Mouse (Mus musculus) forebrain, embryonic 13.5 days (tissue): ENCODE measurements around the gene Ptpra. TPM values are rescaled to one million over a fixed set of nuclear protein-coding genes. Genes with fewer than 3 reads are reported as not detected.
A peak's percentile ranks its signal among the peaks of the same experiment; 100 is the strongest.
"Not testable (repeated sequence)": the region's sequence is repeated elsewhere in the genome, so short reads cannot be mapped to it uniquely, and the experiment has no call there.

Experiments used
- ATAC-seq: fragments of 200-750 bp; cut with Nextera tagmentation; 2 replicates; pipeline ENCODE4 v1.8.0; 2017
- H3K27ac ChIP-seq: fragments of 300-500 bp; sonication (generic); 2 replicates; pipeline ENCODE4 v1.5.1; 2015; ENCODE audit warnings: inconsistent platforms, mild to moderate bottlenecking, moderate library complexity
- H3K27me3 ChIP-seq: fragments of 300-500 bp; sonication (generic); 2 replicates; pipeline ENCODE4 v1.6.1; 2015; ENCODE audit warnings: mild to moderate bottlenecking, inconsistent platforms
- H3K36me3 ChIP-seq: fragments of 300-500 bp; sonication (generic); 2 replicates; pipeline ENCODE4 v1.6.1; 2015; ENCODE audit warnings: mild to moderate bottlenecking, inconsistent platforms; ENCODE audit not compliant: poor library complexity, severe bottlenecking
- H3K4me1 ChIP-seq: fragments of 300-500 bp; sonication (generic); 2 replicates; pipeline ENCODE4 v1.6.1; 2015; ENCODE audit warnings: inconsistent platforms
- H3K4me2 ChIP-seq: fragments of 300-500 bp; sonication (generic); 2 replicates; pipeline ENCODE4 v1.6.1; 2015; ENCODE audit warnings: inconsistent platforms, mild to moderate bottlenecking, moderate library complexity
- H3K4me3 ChIP-seq: fragments of 300-500 bp; sonication (generic); 2 replicates; pipeline ENCODE4 v1.5.1; 2015; ENCODE audit warnings: mild to moderate bottlenecking, inconsistent platforms
- H3K9ac ChIP-seq: fragments of 300-500 bp; sonication (generic); 2 replicates; pipeline ENCODE4 v1.6.1; 2015; ENCODE audit warnings: mild to moderate bottlenecking, inconsistent platforms
- H3K9me3 ChIP-seq: fragments of 300-500 bp; sonication (generic); replicated peaks from 2 replicates; pipeline ENCODE4 v1.6.1; 2016; ENCODE audit warnings: inconsistent platforms
- WGBS: fragments of 180-500 bp; shearing (Covaris S2); methylation state at CpG from one replicate; pipeline ENCODE4 v1.1.7; 2015; 5-methylcytosine and 5-hydroxymethylcytosine counted together
- polyA plus RNA-seq: library from polyadenylated mRNA; unstranded; fragments of >200 nt; fragmentation: Nextera tagmentation; extraction: Ambion mirVana; gene quantifications from 2 replicates; pipeline ENCODE4 v1.2.1, GENCODE M21; 2015

Ptpra gene
- polyA plus RNA-seq, 1 experiment from 2014 or later: 120 TPM

DNA sequence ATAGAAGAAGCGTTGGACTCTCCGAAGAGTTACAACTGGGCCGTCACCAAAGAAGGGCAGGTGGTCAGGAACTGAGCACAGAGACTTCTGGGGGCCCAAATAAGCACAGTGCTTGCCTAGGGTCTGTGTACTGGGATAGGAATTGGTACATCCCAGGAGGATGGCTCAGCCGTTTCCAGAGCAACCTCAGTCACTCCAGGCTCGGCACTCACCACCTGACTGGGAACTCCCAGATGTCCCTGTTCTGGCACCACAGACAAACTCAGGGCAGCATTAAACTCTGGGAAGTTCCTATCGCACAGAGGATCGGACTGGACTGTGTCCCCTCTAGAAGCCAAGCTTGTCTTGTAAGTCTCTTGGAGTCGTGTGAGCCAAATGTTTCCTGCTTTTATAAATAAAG, 114.9 kb downstream of the Ptpra start:
- peak overlapping the region; percentile 77; the same call in 1 of the 2 replicates for H3K4me3 ChIP-seq
- peak overlapping the region; percentile 94 for H3K4me2 ChIP-seq
- ATAC-seq: no peak
- peak overlapping the region; percentile 90 for H3K9ac ChIP-seq
- H3K4me1 ChIP-seq: peaks cover 22% of the 10 kb centered on the region
- peaks cover 22% of the 10 kb centered on the region for H3K36me3 ChIP-seq
- WGBS: 84% methylated on average over 8 of the region's 8 CpGs
- no peak overlapping the region for H3K27ac ChIP-seq
- H3K27me3 ChIP-seq: no peaks in the 10 kb centered on the region
- H3K9me3 ChIP-seq: no peaks in the 10 kb centered on the region

DNA sequence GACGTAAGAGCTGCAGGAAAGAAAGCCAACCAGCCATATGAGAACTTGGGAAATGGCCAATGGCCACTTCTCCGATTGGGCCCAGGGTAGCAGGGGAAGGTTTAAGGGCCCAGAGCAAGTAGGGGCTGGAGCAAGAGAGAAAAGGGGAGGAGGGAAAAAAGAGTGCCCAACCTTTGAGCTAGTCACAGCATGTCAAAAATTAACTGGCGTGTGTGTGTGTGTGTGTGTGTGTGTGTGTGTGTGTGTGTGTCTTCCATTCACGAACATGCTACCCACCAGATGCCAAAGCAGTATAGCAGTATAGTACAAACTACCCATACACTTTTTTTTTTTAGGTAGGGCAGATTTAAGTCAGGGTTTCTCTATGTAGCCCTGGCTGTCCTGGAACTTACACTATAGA, 118.8 kb downstream of the Ptpra start:
- ATAC-seq: no peak

DNA sequence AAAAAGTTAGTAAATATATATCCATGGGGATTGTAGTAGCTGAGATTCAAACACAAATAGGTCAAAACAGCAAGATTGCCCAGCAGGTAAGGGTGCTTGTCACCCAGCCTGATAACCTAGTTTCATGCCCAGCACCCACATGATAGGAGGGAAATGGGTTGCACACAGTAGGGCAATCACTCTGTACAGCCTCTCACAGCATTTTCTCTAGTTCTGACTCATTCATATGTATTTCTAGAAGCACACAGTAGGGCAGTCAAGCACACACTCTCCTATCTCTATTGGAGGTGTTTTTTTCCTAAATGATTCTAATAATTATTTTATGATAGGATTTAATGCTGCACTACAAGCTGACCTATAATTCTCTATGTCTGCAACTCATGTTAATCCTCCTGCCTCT, 119.8 kb downstream of the Ptpra start:
- Histone ChIP-seq H3K9me3 (no peaks in the 10 kb centered on the region), H3K9ac (no peak overlapping the region), H3K4me3 (no peak overlapping the region), H3K4me1 (peaks cover 6% of the 10 kb centered on the region), H3K27me3 (peaks cover 5% of the 10 kb centered on the region), H3K27ac (no peak overlapping the region), H3K4me2 (no peak overlapping the region), H3K36me3 (peaks cover 20% of the 10 kb centered on the region)
- ATAC-seq: no peak

More for the DNA sequence above, 118.8 kb downstream of the Ptpra start:
- Histone ChIP-seq H3K4me2 (no peak overlapping the region), H3K4me3 (no peak overlapping the region), H3K27me3 (no peaks in the 10 kb centered on the region), H3K9me3 (no peaks in the 10 kb centered on the region), H3K9ac (no peak overlapping the region), H3K4me1 (peaks cover 15% of the 10 kb centered on the region), H3K27ac (no peak overlapping the region), H3K36me3 (peaks cover 20% of the 10 kb centered on the region)
- 80% methylated on average over 4 of the region's 4 CpGs for WGBS

DNA sequence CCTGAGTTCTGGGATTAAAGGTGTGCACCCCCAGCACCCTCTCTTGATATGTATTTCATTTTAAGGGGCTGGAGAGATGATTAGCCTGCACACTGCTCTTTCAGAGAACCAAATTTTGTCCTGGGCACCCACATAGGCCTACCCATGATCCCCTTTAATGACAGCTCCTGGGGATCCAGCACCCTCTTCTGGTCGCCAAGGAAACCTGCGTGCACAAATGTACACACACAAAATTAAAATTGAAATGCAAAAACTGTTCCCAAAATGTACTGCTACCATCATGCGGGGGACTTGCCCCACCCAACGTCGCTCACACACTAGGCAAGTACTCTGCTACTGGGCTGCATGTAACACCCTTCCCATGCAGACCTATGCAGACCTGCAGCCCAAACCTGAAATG, 124.9 kb downstream of the Ptpra start:
- H3K9me3 ChIP-seq: no peaks in the 10 kb centered on the region
- H3K4me3 ChIP-seq: no peak overlapping the region
- H3K4me1 ChIP-seq: peaks cover 16% of the 10 kb centered on the region
- 85% methylated on average over 5 of the region's 5 CpGs for WGBS
- no peak overlapping the region for H3K9ac ChIP-seq
- H3K27me3 ChIP-seq: peaks cover 55% of the 10 kb centered on the region
- no peak overlapping the region for H3K27ac ChIP-seq
- H3K4me2 ChIP-seq: no peak overlapping the region
- H3K36me3 ChIP-seq: no peaks in the 10 kb centered on the region
- no peak for ATAC-seq

DNA sequence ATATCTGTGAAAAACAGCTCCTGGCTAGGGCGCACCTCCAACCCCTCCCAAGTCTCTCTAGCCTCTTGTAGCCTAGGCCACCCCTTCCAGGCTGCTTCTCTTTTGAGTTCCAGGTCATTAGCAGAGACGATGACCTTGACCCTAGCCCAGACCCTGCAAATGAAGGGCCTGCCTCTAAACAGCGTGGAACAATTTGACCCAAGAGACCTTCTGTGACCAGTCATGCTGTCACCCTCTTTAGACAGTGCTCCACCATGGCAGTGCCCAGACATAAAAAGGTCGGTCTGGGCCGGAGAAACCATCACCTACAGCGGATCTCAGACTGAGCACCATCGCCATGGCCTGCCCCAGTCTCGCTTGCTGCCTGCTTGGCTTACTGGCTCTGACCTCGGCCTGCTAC, 125.8 kb downstream of the Ptpra start, which contains the start of gene Oxt:
Gene Oxt (plus strand): TSS at position 301 of the 400 bp plus-strand sequence.
- no peak for ATAC-seq
- Histone ChIP-seq H3K27me3 (peaks cover 64% of the 10 kb centered on the region), H3K4me1 (peaks cover 24% of the 10 kb centered on the region), H3K27ac (no peak within 1 kb of the TSS), H3K4me2 (peak within 1 kb of the TSS; percentile 54), H3K36me3 (no peaks in the 10 kb centered on the region), H3K9me3 (no peaks in the 10 kb centered on the region), H3K4me3 (peak within 1 kb of the TSS; percentile 29), H3K9ac (peak within 1 kb of the TSS; percentile 39)
- 47% methylated on average over 9 of the region's 9 CpGs for WGBS

DNA sequence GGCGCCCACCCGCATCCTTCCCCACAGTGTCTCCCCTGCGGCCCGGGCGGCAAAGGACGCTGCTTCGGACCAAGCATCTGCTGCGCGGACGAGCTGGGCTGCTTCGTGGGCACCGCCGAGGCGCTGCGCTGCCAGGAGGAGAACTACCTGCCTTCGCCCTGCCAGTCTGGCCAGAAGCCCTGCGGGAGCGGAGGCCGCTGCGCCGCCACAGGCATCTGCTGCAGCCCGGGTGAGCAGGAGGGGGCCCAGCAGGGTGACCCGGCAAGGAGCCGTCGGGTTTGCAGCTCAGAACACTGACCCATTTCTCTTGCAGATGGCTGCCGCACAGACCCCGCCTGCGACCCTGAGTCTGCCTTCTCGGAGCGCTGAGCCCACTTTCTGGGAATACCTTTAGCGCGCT, 126.5 kb downstream of the Ptpra start:
- H3K4me2 ChIP-seq: peak overlapping the region; percentile 54
- H3K27ac ChIP-seq, H3K36me3 ChIP-seq, H3K9me3 ChIP-seq, ATAC-seq: not testable (repeated sequence)
- H3K9ac ChIP-seq: peak overlapping the region; percentile 39
- H3K4me1 ChIP-seq: peaks cover 30% of the 10 kb centered on the region
- under 1% methylated on average over 25 of the region's 32 CpGs for WGBS
- peak overlapping the region; percentile 29 for H3K4me3 ChIP-seq
- peaks cover 71% of the 10 kb centered on the region for H3K27me3 ChIP-seq

DNA sequence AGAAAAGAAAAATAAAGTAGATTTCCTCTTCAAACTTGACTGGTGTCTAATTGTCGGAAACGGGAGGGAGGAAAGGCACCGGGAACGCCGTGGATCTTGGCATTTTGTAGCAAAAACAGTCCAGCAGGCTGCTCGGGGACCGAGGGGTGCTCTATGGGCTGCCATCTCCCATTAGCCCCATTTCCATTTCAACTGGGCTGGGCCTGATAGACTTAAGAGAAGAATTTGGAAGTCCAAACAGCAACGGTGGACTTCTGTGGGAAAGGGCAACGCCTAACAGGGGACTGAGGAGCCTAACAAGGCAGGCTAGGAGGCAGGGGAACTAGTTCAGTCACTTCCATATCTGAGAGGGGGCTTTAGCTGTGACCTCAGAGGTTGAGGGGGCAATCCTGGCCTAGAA, 126.9 kb downstream of the Ptpra start:
- H3K27me3 ChIP-seq: peaks cover 76% of the 10 kb centered on the region
- ATAC-seq: no peak
- H3K4me2 ChIP-seq: peak overlapping the region; percentile 54
- no peaks in the 10 kb centered on the region for H3K9me3 ChIP-seq
- H3K4me3 ChIP-seq: peak overlapping the region; percentile 29
- peaks cover 30% of the 10 kb centered on the region for H3K4me1 ChIP-seq
- no peaks in the 10 kb centered on the region for H3K36me3 ChIP-seq
- H3K27ac ChIP-seq: no peak overlapping the region
- no peak overlapping the region for H3K9ac ChIP-seq
- 3% methylated on average over 9 of the region's 9 CpGs for whole genome bisulfite sequencing

DNA sequence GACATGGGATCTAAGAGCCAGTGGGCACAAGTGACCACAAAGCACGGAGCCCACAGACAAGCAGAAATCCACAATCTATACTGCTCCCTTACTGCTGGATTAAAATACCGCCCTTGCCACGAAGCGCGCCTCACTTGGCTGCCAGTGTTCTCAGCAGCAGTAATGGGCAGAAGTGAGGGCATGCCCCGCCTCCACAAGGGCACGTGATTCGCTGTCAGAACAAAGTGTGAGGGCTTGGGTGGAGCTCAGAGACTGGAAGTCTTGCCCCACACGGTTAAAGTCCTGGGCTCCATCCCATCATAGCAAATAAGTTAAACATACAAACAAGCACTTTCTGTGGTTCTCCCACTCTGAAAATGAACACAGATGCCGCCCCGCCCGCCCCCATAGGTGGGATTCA, 127.6 kb downstream of the Ptpra start:
- no peak overlapping the region for H3K9ac ChIP-seq
- H3K4me3 ChIP-seq: peak overlapping the region; percentile 10
- peaks cover 82% of the 10 kb centered on the region for H3K27me3 ChIP-seq
- no peaks in the 10 kb centered on the region for H3K9me3 ChIP-seq
- no peak overlapping the region for H3K27ac ChIP-seq
- H3K36me3 ChIP-seq: no peaks in the 10 kb centered on the region
- peaks cover 30% of the 10 kb centered on the region for H3K4me1 ChIP-seq
- 2% methylated on average over 12 of the region's 12 CpGs for WGBS
- peak overlapping the region; percentile 54 for H3K4me2 ChIP-seq
- ATAC-seq: peak; percentile 60

DNA sequence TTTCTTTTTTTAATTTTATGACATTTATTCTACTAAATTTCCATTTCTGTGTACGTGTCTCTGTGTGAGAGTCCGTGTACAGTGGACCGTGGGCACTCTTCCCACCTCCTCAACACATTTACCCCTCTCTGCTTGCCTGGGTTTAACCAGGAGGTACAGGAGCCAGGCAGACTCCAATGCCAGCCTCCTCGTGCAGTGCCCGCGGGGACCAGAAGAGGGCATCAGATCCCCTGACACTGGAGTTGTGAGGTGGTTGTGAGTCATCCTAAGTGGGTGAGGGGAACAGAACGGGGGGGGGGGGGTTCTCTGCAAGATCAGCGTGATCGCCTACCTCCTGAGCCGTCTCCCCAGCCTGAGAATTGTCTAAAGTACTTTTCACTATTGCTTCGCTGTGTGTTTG, 128.1 kb downstream of the Ptpra start:
- peaks cover 30% of the 10 kb centered on the region for H3K4me1 ChIP-seq
- ATAC-seq: no peak
- H3K4me2 ChIP-seq: no peak overlapping the region
- no peak overlapping the region for H3K9ac ChIP-seq
- peaks cover 87% of the 10 kb centered on the region for H3K27me3 ChIP-seq
- H3K36me3 ChIP-seq: no peaks in the 10 kb centered on the region
- H3K4me3 ChIP-seq: no peak overlapping the region
- WGBS: 4% methylated on average over 10 of the region's 11 CpGs
- no peaks in the 10 kb centered on the region for H3K9me3 ChIP-seq
- no peak overlapping the region for H3K27ac ChIP-seq

DNA sequence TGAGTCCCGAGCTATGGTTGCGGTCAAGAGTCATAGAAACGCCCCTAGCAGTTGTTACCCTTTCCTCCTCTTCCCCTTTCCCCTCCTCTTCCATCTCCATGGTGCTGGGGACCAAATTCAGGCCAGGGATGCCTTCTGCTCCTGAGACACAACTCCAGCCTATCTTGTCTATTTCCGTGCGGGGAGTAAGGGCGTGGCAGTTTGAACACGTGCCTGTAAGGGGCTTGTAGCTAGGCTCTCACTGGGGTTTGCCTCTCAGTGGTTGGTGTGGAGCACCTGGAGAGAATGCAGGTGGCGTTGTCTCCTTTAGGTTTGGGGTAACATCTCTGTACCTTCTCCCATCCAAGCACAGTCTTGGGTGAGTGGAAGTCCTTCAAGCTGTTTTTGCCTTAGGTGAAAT, 129.7 kb downstream of the Ptpra start:
- Histone ChIP-seq H3K4me2 (no peak overlapping the region), H3K9me3 (no peaks in the 10 kb centered on the region), H3K36me3 (no peaks in the 10 kb centered on the region), H3K27me3 (peaks cover 87% of the 10 kb centered on the region), H3K4me1 (peaks cover 30% of the 10 kb centered on the region), H3K4me3 (no peak overlapping the region), H3K9ac (no peak overlapping the region), H3K27ac (no peak overlapping the region)
- 6% methylated on average over 8 of the region's 8 CpGs for WGBS
- no peak for ATAC-seq

DNA sequence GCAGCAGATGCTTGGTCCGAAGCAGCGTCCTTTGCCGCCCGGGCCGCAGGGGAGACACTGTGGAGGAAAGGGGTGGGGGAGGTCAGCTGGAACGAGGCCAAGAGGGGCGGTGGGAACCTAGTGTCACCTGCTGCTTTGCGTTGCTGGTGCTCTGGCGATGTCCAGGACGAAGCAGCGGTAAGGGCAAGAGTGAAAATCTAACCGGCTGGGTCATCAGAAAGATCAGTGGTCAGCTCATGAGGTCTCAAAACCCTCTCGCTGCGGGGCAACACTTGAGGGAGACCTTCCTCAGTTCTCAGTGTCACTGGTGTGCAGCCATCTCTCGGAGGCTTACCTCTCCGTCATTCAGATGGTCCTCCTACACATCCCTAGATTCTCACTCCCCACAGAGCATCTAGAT, 131.1 kb downstream of the Ptpra start:
- Histone ChIP-seq H3K4me1 (peaks cover 28% of the 10 kb centered on the region), H3K4me3 (peak overlapping the region; percentile 30), H3K9ac (peak overlapping the region; percentile 30; the same call in 1 of the 2 replicates), H3K9me3 (no peaks in the 10 kb centered on the region), H3K27ac (no peak overlapping the region), H3K27me3 (peaks cover 73% of the 10 kb centered on the region), H3K36me3 (no peaks in the 10 kb centered on the region), H3K4me2 (peak overlapping the region; percentile 55)
- ATAC-seq: no peak
- 2% methylated on average over 16 of the region's 16 CpGs for WGBS

DNA sequence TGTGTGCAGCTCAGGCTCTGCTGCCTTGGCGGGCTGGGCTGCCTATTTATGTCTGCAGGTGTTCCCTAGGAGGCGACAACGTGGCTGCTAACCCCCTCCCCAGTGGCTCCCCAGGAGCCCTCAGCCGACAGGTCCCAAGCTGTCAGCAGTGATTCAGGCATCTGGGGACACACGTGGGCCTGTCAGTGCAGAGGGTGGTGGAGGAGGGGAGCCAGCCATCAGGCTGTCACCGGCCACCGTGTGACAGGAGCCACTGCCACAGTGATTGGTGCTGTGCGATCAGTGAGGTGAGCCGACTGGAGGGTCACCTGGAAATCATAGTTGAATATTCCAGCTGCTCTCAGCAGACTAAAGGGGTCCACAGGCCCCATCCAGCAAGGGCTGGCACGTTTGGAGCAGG, 132.5 kb downstream of the Ptpra start, which contains the start of gene Avp:
Gene Avp (minus strand): TSS at position 3 of the 400 bp plus-strand sequence.
- no peak for ATAC-seq
- 33% methylated on average over 10 of the region's 10 CpGs for WGBS
- Histone ChIP-seq H3K4me1 (peaks cover 17% of the 10 kb centered on the region), H3K4me3 (no peak within 1 kb of the TSS), H3K4me2 (no peak within 1 kb of the TSS; the same call in 1 of the 2 replicates), H3K9ac (no peak within 1 kb of the TSS), H3K9me3 (no peaks in the 10 kb centered on the region), H3K36me3 (no peaks in the 10 kb centered on the region), H3K27me3 (peaks cover 60% of the 10 kb centered on the region), H3K27ac (no peak within 1 kb of the TSS)

DNA sequence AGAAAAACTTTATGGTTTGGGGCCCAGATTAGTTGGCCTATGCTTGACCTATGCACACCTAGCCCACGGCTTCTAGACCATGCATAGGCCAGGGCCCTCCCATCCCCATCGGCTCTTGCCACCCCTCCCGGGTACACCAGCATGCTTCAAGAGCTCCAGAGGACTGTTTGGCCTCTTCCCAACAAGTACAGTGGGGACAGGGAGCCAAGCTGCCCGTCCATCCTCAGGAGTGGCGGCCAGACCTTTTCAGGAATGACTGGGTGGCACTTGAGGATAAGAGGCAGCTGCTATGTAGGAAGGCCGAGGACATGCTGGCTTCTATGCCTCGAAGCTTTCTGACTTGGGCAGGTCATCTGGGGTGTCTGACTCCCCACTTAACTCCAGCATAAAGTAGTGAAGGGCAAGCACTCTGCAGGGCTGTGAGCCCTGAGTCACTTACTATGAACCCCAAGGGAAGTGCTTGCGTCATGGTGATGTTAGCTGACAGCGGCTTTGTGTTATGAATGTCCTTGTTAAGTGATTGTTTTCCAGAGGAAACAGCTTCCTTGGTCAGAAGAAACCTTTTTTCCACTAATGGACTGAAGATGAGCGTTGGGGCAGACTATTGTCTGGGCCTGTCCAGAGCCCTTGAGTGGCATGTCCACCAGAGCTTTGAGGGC, 134.0 kb downstream of the Ptpra start:
- peaks cover 14% of the 10 kb centered on the region for H3K4me1 ChIP-seq
- H3K4me2 ChIP-seq: no peak overlapping the region
- no peaks in the 10 kb centered on the region for H3K36me3 ChIP-seq
- no peak overlapping the region for H3K9ac ChIP-seq
- peaks cover 45% of the 10 kb centered on the region for H3K27me3 ChIP-seq
- H3K4me3 ChIP-seq: no peak overlapping the region
- no peaks in the 10 kb centered on the region for H3K9me3 ChIP-seq
- ATAC-seq: no peak
- no peak overlapping the region for H3K27ac ChIP-seq
- 83% methylated on average over 10 of the region's 10 CpGs for WGBS
